Mouse (Mus musculus): ENCODE measurements around the gene Med12l. TPM values are rescaled to one million over a fixed set of nuclear protein-coding genes. Genes with fewer than 3 reads are reported as not detected.

The Med12l gene
- polyA plus RNA-seq, 1 experiment from 2014 or later, result 4.5 TPM

- Histone ChIP-seq H3K4me1 (ENCODE audit: control insufficient read depth, insufficient read depth, low read length) (no peaks in the 10 kb centered on the region), H3K36me3 (ENCODE audit: control insufficient read depth, insufficient read depth, low read length) (no peaks in the 10 kb centered on the region), H3K27ac (ENCODE audit: low read length) (no peak overlapping the region), H3K27me3 (ENCODE audit: control insufficient read depth, insufficient read depth, low read depth, low read length) (no peaks in the 10 kb centered on the region), H3K4me2 (ENCODE audit: low read length) (no peak overlapping the region), H3K9me3 (replicated peaks; ENCODE audit: control insufficient read depth, low read length, poor library complexity, severe bottlenecking) (no peaks in the 10 kb centered on the region), H3K9ac (ENCODE audit: low read depth, low read length) (no peak overlapping the region), H3K4me3 (ENCODE audit: low read depth, low read length) (no peak overlapping the region)
- no peak for ATAC-seq
- 83% methylated on average over 4 of the region's 4 CpGs for WGBS
Measured at GRCm38 (mm10) chr3:59197329-59197948, 191.8 kb downstream of the Med12l start.

GRCm38 (mm10) chr3:59203802-59204520 is 198.3 kb downstream of the Med12l start:
- Histone ChIP-seq H3K4me2 (ENCODE audit: low read length) (no peak overlapping the region), H3K9me3 (replicated peaks; ENCODE audit: control insufficient read depth, low read length, poor library complexity, severe bottlenecking) (no peaks in the 10 kb centered on the region), H3K27me3 (ENCODE audit: control insufficient read depth, insufficient read depth, low read depth, low read length) (no peaks in the 10 kb centered on the region), H3K27ac (ENCODE audit: low read length) (no peak overlapping the region), H3K9ac (ENCODE audit: low read depth, low read length) (no peak overlapping the region), H3K4me1 (ENCODE audit: control insufficient read depth, insufficient read depth, low read length) (no peaks in the 10 kb centered on the region), H3K4me3 (ENCODE audit: low read depth, low read length) (no peak overlapping the region), H3K36me3 (ENCODE audit: control insufficient read depth, insufficient read depth, low read length) (no peaks in the 10 kb centered on the region)
- no peak for ATAC-seq
- WGBS, result 79% methylated on average over 8 of the region's 8 CpGs

GRCm38 (mm10) chr3:59204719-59205503 is 199.3 kb downstream of the Med12l start:
- Histone ChIP-seq H3K4me1 (ENCODE audit: control insufficient read depth, insufficient read depth, low read length) (no peaks in the 10 kb centered on the region), H3K36me3 (ENCODE audit: control insufficient read depth, insufficient read depth, low read length) (no peaks in the 10 kb centered on the region), H3K9me3 (replicated peaks; ENCODE audit: control insufficient read depth, low read length, poor library complexity, severe bottlenecking) (no peaks in the 10 kb centered on the region), H3K27me3 (ENCODE audit: control insufficient read depth, insufficient read depth, low read depth, low read length) (no peaks in the 10 kb centered on the region), H3K9ac (ENCODE audit: low read depth, low read length) (no peak overlapping the region), H3K4me2 (ENCODE audit: low read length) (no peak overlapping the region), H3K27ac (ENCODE audit: low read length) (no peak overlapping the region), H3K4me3 (ENCODE audit: low read depth, low read length) (no peak overlapping the region)
- WGBS, result 89% methylated on average over 11 of the region's 11 CpGs
- no peak for ATAC-seq

- WGBS, result 85% methylated on average over 4 of the region's 4 CpGs
- ATAC-seq, result no peak
- no peak overlapping the region for H3K27ac ChIP-seq (ENCODE audit: low read length)
Measured at GRCm38 (mm10) chr3:59205941-59206340, 200.3 kb downstream of the Med12l start.

GRCm38 (mm10) chr3:59208650-59209548 is 203.3 kb downstream of the Med12l start:
- H3K9me3 ChIP-seq (replicated peaks; ENCODE audit: control insufficient read depth, low read length, poor library complexity, severe bottlenecking), result no peaks in the 10 kb centered on the region
- no peak overlapping the region for H3K4me3 ChIP-seq (ENCODE audit: low read depth, low read length)

More at GRCm38 (mm10) chr3:59205941-59206340, 200.3 kb downstream of the Med12l start:
- no peaks in the 10 kb centered on the region for H3K27me3 ChIP-seq (ENCODE audit: control insufficient read depth, insufficient read depth, low read depth, low read length)
- no peak overlapping the region for H3K4me3 ChIP-seq (ENCODE audit: low read depth, low read length)
- H3K4me2 ChIP-seq (ENCODE audit: low read length), result no peak overlapping the region
- H3K9me3 ChIP-seq (replicated peaks; ENCODE audit: control insufficient read depth, low read length, poor library complexity, severe bottlenecking), result no peaks in the 10 kb centered on the region
- no peaks in the 10 kb centered on the region for H3K36me3 ChIP-seq (ENCODE audit: control insufficient read depth, insufficient read depth, low read length)
- no peaks in the 10 kb centered on the region for H3K4me1 ChIP-seq (ENCODE audit: control insufficient read depth, insufficient read depth, low read length)
- no peak overlapping the region for H3K9ac ChIP-seq (ENCODE audit: low read depth, low read length)

GRCm38 (mm10) chr3:59210089-59210488 is 204.5 kb downstream of the Med12l start:
- no peaks in the 10 kb centered on the region for H3K36me3 ChIP-seq (ENCODE audit: control insufficient read depth, insufficient read depth, low read length)
- no peaks in the 10 kb centered on the region for H3K27me3 ChIP-seq (ENCODE audit: control insufficient read depth, insufficient read depth, low read depth, low read length)
- no peaks in the 10 kb centered on the region for H3K4me1 ChIP-seq (ENCODE audit: control insufficient read depth, insufficient read depth, low read length)
- ATAC-seq, result no peak
- no peaks in the 10 kb centered on the region for H3K9me3 ChIP-seq (replicated peaks; ENCODE audit: control insufficient read depth, low read length, poor library complexity, severe bottlenecking)
- 77% methylated on average over 8 of the region's 8 CpGs for WGBS
- no peak overlapping the region for H3K27ac ChIP-seq (ENCODE audit: low read length)
- no peak overlapping the region for H3K9ac ChIP-seq (ENCODE audit: low read depth, low read length)
- H3K4me3 ChIP-seq (ENCODE audit: low read depth, low read length), result no peak overlapping the region
- H3K4me2 ChIP-seq (ENCODE audit: low read length), result no peak overlapping the region

More at GRCm38 (mm10) chr3:59208650-59209548, 203.3 kb downstream of the Med12l start:
- H3K27me3 ChIP-seq (ENCODE audit: control insufficient read depth, insufficient read depth, low read depth, low read length), result no peaks in the 10 kb centered on the region
- H3K4me2 ChIP-seq (ENCODE audit: low read length), result no peak overlapping the region
- WGBS, result 63% methylated on average over 4 of the region's 4 CpGs
- H3K36me3 ChIP-seq (ENCODE audit: control insufficient read depth, insufficient read depth, low read length), result no peaks in the 10 kb centered on the region
- H3K9ac ChIP-seq (ENCODE audit: low read depth, low read length), result no peak overlapping the region
- peak; percentile 57 for ATAC-seq
- no peak overlapping the region for H3K27ac ChIP-seq (ENCODE audit: low read length)
- no peaks in the 10 kb centered on the region for H3K4me1 ChIP-seq (ENCODE audit: control insufficient read depth, insufficient read depth, low read length)

- ATAC-seq, result no peak
- Histone ChIP-seq H3K4me1 (ENCODE audit: control insufficient read depth, insufficient read depth, low read length) (no peaks in the 10 kb centered on the region), H3K27ac (ENCODE audit: low read length) (no peak within 1 kb of the TSS), H3K4me3 (ENCODE audit: low read depth, low read length) (no peak within 1 kb of the TSS), H3K4me2 (ENCODE audit: low read length) (no peak within 1 kb of the TSS), H3K36me3 (ENCODE audit: control insufficient read depth, insufficient read depth, low read length) (no peaks in the 10 kb centered on the region), H3K9ac (ENCODE audit: low read depth, low read length) (no peak within 1 kb of the TSS), H3K27me3 (ENCODE audit: control insufficient read depth, insufficient read depth, low read depth, low read length) (no peaks in the 10 kb centered on the region), H3K9me3 (replicated peaks; ENCODE audit: control insufficient read depth, low read length, poor library complexity, severe bottlenecking) (no peaks in the 10 kb centered on the region)
- WGBS, result 93% methylated on average over 6 of the region's 6 CpGs
Measured at GRCm38 (mm10) chr3:59210727-59211126, 205.1 kb downstream of the Med12l start, which contains the start of gene P2ry13. Gene P2ry13, minus strand, starts transcription at chr3:59210882.

- Histone ChIP-seq H3K36me3 (ENCODE audit: control insufficient read depth, insufficient read depth, low read length) (no peaks in the 10 kb centered on the region), H3K4me3 (ENCODE audit: low read depth, low read length) (no peak overlapping the region), H3K27ac (ENCODE audit: low read length) (no peak overlapping the region), H3K27me3 (ENCODE audit: control insufficient read depth, insufficient read depth, low read depth, low read length) (no peaks in the 10 kb centered on the region), H3K9me3 (replicated peaks; ENCODE audit: control insufficient read depth, low read length, poor library complexity, severe bottlenecking) (no peaks in the 10 kb centered on the region), H3K9ac (ENCODE audit: low read depth, low read length) (no peak overlapping the region), H3K4me1 (ENCODE audit: control insufficient read depth, insufficient read depth, low read length) (no peaks in the 10 kb centered on the region), H3K4me2 (ENCODE audit: low read length) (no peak overlapping the region)
- ATAC-seq, result no peak
- WGBS, result 91% methylated on average over 8 of the region's 8 CpGs
Measured at GRCm38 (mm10) chr3:59211784-59212183, 206.2 kb downstream of the Med12l start.

All from midbrain, embryonic 16.5 days (tissue).